Mouse (Mus musculus): ENCODE measurements around the gene Tarsl2.

Gene Tarsl2

DNA sequence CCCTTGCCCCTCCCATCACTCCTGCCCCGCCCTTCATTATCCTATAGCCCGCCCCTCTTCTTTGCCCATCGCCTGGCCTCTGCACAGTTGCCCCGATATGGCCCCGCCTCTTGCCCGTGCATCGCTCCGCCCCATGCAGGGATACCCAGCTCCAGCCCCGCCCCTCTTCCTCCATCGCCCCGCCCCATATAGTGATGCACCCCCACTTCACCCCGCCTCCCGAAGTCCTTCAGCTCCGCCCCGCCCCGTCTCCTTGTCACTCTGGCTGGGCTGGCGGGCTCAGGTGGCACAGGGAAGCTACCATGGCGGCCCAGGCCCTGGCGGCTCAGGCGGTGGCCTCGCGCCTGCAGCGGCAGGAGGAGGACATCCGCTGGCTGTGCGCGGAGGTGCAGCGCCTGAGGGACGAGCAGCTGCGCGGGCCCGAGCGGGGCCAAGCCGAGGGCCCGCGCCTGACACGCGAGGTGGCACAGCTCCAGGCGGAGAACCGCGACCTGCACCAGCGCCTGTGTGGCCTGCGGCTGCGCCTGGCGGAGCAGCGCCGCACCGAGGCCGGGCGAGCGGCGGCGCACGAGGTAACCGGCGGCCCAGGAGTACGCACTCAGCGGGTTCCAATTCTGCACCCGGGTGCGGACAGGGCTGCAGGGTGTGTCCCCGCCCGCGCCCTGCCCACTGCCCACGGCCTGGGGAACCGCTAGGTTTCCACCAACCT lies at the start of gene Tarsl2:
TSS of gene Tarsl2 (plus strand) at position 256 of the 709 bp plus-strand sequence.
- DNase-seq (ENCODE audit: low spot score) = peak; percentile 93

DNA sequence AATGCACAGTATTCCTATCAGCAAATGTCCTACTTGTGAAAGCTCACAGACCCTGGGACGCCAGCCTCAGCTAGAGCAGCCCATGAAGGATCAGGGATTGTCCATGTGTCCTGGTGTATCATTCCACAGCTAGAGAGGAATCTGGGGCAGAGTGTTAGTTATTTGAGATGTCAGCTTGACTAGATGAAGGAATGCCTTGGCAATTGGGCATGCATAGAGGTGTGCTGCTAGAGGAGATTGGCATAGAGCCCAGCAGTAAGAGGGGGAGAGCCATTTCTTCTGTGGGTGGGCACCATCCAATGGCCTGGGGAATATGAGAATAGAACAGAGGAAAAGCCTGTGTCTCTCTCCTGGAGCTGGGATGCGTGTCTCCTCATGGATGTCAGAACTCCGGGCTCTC lies 38.6 kb upstream of the Tarsl2 start:
- no peak for DNase-seq (ENCODE audit: low spot score)

DNA sequence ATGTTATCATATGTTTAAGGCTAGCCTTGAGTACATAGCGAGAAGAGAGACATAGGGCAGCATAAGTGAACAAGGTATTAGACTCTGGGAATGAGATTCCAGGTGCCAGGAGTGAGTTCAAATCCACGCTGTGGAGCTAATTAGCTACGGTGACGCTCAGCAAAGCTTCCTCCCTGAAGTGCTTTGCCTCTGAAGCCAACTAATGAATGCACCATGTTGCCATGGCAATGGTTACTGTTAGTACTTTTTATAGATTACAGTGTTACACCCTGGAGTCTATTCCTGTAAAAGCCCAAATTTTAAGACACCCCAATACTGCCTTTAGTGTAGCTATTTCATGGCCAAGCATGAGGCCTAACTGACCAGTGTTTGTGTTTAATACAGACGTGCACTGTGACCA lies 37.7 kb upstream of the Tarsl2 start:
- no peak for DNase-seq (ENCODE audit: low spot score)

DNA sequence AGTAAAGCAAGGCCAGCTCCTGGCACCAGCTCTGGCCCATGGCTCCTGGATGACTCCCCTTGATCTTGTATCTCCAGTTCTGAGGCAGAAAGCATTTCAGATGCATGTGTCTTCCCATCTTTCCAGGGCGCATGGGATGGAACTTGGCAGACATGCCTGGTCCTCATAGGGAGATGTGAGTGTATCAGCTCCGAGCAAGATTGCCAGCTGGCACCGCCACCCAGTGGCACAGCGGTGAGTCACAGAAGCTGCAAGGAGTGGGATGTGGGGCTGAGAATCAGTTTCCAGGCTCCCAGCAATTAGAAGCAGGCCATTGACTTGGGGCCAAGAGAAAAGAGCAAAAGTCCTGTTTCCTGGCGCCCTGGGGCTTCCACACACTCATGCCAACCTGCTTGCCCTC lies 34.5 kb upstream of the Tarsl2 start:
- no peak for DNase-seq (ENCODE audit: low spot score)

DNA sequence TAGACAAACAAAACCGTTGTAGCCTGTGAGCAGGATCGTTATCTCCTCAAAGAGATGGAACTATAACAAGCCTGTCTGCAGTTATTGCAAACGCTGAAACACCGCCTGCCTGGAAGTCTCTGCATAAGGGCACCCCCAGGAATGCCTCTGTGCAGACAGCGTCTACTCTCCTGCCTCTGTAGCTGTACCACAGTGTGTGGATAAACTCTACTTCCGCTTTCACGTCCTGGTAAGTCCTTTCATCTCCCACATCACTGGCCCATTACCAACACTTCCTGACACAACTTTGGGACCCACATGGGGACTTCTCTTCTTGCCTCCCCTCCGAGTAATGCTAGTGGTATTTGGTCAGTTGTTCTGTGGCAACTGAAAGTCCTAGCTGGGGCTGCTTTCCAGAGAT lies 34.0 kb upstream of the Tarsl2 start:
- no peak for DNase-seq (ENCODE audit: low spot score)

DNA sequence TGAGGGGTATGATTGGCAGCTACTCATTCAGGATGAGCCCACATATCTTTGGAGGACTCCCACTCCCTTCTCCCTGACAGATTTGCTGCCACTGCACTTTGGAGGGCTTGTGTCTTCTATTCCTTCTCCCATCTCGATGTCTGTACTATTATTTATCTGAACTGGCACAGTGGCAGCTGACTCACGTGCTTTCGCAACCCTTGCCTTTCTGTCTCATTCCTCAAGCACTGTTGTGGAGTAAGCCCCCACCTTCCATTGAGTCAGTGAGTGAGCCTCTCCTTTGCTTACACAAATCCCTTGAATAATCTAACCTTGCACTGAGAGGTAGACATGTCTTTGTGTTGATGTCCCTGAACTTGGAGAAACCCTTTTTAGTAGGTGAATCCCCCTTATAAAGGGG lies 33.4 kb upstream of the Tarsl2 start:
- DNase-seq (ENCODE audit: low spot score) = no peak

DNA sequence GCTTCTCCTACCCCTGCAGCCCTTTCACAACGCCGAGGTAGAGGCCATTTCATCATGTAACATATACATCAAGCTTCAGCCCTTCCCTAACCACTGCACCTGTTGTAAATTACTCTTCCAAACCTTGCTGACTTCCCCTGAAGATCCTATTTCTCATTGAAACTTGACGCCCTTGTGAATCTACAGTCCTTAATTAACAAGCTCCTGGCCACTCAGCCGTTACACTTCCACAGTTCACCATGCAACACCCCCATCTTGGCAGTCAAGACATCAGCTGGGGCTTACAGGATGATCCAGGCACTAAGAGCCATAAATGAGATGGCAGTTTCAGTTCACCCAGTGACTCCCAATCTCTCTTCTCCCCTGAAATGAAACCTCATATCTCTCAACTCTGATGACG lies 31.0 kb upstream of the Tarsl2 start:
- no peak for DNase-seq (ENCODE audit: low spot score)

DNA sequence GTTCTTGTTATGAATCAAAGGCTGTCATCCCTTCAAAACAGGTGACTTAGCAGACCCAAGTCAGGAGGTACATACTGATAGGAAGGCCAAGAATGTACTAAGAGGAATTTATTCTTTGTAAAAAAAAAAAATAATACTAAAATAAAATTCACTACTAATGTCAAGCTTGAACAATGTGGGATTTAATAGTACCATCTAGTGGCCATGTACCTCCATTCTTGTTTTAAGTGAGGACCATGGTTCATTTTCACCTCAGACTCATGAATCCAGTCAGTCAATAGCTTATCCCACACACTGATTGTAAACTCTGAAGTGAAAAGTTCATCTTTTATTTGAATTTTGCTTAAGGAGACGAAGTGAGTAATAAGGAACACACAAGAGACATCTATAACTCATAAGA lies 25.9 kb upstream of the Tarsl2 start:
- DNase-seq (ENCODE audit: low spot score) = no peak

DNA sequence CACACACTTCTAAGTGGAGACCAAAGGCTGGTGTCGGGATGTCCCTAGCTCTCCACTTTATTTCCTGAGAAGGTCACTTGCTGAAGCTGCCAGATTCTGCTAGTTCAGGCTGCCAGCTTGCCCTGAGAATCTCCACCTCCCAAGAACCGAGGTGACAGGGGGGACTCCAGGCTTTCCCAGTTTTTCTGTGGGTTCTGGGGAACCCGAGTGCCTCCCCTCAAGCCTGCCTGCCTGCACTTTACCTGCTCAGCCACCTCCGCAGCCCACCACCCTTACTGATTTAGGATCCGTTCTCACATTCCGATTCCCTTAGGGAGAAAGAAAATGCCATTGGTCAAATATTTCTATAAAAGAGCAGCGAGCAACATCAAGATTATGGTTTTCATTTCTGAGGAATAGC lies 24.0 kb upstream of the Tarsl2 start:
- DNase-seq (ENCODE audit: low spot score) = no peak

DNA sequence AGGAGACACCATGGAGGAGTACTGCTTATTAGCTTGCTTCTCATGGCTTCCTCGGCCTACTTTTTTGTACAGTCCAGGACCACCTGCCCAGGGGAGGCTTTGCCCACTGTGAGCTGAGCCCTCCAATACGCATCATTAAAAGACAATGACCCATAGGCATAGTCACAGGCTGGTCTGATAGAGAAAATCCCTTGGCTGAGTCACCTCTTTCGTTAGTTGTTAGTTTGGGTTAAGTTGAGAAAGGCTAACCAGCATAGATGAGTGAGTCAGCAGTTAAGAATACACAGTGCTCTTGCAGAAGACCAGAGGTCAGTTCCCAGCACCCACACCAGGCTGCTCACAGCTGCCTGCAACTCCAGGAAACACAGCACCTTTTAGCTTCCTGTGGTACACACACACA lies 21.4 kb upstream of the Tarsl2 start:
- no peak for DNase-seq (ENCODE audit: low spot score)

DNA sequence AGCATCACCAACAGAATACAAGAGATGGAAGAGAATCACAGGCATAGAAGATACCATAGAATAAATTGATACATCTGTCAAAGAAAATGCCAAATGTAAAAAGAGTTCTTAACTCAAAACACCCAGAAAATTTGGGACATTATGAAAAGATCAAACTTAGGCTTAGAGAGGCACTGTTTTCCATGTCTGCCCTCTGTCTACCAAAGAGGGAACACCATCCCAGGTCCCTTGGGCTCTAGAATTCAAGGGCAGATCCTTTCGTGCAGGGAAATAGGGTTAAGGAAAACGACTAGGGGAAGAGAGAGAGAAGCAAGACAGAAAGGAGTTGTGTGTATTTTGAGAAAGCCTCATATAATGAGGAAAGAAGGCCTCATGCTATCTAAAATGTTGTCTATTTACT lies 19.2 kb upstream of the Tarsl2 start:
- DNase-seq (ENCODE audit: low spot score) = no peak

DNA sequence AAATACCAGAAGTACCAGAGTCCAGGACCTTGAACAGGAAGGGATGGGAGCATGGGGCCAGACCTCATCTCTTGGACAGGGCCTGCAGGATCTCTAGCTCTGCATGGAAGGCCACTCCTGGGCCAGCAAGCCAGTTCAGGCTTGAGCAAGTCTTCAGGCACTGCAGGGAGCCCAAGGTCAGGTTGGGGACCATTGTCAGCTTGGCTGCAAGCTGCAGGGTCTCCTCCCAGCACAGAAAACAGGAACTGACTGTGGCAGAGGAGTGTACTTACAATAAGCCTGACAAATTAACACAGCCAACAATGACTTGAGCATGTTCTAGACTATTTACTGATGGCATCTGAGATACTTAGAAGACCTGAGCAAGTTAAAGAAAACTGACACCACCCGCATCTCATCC lies 14.9 kb upstream of the Tarsl2 start:
- no peak for DNase-seq (ENCODE audit: low spot score)

DNA sequence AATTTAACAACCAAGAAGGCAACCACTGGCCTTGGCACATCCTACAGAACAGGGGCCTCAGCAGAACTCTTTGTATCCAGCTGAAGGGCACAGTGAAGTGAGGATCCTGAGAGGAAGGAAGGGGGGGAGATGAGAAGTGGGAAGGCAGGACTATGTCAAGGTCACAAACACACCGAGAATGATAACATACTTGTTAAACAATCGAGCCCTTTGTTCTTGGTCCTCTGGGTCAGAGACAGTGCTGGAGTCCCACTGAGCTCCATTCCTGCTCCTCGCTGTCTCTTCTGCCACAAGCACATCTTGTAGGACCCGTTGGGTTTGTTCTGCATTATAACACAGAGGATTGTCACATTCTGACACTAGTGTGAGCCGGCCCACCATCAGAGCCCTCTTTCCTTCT lies 14.0 kb upstream of the Tarsl2 start:
- no peak for DNase-seq (ENCODE audit: low spot score)

DNA sequence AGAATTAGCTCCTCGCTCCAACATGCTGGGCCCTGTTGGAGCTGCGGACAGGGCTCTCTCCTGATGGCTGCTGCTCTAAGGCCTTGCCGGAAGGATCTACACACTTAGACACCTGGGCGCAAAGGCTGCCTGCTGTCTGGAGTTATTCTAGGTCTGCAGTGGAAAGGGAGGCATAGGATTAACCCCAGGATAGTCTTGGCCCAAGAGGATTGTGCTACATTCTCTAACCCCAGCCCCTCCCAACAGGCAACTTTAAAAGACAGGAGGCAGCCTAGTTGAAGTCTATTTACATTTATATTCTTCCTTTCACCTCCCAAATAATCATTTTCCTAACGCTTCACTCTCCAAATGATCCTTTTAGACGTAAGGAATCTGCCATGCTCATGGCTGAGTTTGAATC lies 8.9 kb upstream of the Tarsl2 start:
- DNase-seq (ENCODE audit: low spot score) = no peak

DNA sequence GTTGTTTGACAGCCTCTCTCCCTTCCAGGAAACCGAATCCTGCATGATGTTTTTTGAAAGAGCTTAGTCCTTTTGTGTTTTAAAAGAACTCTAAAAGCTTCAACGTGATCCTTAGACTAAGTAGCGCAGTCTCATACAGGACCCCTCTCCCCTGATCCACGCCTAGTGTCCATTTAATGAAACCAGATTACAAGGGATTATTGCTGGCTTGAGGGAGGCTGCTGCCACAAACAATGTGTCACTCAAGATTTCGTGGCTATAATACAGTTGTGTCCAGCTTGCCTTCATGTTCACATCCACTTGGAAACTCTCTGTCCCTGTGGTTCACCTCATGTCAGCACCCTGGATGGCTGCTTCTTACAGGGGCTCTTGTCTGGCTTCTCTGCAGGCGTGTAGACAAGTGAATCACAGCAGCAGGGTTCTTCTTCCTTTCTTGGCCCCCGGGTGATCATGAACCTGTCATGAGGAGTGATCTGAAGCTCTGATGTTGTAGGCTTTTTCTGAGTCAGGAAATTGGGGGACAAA lies 8.3 kb upstream of the Tarsl2 start:
- DNase-seq (ENCODE audit: low spot score) = no peak

DNA sequence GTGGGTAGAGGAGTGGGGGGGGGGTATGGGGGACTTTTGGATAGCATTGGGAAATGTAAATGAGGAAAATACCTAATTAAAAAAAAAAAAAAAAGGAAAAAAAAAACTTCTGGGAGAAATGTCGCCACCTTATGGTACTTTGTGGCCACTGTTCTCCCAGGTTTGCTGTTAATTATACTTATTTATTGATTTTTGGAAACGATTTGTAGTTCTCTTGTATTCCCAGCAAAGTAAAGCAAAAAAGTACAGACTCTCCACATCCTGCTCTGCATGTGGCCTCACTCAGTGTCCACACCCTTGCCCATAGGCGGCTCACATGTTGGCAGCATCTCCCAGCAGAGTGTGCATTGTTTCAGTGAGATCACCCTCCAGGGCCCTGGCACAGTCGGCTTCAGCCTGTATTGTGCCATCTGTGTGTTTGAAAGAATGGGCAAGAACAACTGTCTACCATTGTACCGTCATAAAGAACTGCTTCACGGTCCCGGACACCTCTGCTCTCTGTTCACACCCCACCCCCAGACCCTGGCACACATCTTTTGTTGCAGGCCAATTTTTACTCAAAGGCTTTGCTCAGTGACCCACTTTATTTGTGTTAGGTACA lies 6.4 kb upstream of the Tarsl2 start:
- no peak for DNase-seq (ENCODE audit: low spot score)

DNA sequence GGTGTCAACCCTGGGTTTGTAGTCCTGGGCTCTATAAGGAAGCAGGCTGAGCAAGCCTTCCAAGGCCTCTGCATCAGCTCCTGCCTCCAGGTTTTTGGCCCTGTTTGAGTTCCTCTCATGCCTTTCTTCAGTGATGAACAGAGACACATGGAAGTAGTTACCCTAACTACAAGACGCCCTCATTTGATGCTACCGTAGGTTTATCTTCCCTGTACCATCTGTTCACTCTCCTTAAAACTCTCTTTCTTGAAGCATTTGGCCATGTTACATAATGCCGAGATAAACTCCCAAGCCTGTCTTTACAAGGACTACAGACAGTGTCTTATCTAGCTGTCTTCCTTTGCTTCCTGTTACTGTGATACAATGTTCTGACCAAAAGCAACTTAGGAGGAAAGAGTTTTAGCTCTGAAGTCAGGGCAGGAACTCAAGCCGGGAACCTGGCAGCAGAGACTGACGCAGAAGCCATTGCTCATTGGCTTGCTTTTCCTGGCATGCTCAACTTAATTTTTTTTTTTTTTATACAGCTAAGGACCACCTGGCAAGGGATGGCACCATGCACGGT lies 4.8 kb upstream of the Tarsl2 start:
- no peak for DNase-seq (ENCODE audit: low spot score)

DNA sequence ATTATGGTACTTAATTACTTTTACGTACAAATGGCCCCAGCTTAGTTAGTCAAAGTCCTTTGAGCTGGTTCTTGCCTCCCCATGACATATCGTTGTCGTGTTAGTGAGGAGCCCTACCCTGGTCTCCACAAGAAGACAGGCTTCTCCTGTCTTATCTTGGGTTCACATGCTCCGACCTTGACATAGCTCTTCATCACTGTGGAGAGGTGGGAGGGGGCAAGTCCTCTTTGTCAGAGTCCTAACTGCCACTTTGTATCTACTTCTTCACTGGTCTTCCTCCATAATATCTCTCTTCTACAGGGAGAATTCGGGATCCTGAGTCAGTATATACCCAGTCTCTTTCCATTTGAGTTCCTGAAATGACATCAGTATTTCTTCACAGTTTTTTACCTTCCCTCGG lies 4.0 kb upstream of the Tarsl2 start:
- no peak for DNase-seq (ENCODE audit: low spot score)

DNA sequence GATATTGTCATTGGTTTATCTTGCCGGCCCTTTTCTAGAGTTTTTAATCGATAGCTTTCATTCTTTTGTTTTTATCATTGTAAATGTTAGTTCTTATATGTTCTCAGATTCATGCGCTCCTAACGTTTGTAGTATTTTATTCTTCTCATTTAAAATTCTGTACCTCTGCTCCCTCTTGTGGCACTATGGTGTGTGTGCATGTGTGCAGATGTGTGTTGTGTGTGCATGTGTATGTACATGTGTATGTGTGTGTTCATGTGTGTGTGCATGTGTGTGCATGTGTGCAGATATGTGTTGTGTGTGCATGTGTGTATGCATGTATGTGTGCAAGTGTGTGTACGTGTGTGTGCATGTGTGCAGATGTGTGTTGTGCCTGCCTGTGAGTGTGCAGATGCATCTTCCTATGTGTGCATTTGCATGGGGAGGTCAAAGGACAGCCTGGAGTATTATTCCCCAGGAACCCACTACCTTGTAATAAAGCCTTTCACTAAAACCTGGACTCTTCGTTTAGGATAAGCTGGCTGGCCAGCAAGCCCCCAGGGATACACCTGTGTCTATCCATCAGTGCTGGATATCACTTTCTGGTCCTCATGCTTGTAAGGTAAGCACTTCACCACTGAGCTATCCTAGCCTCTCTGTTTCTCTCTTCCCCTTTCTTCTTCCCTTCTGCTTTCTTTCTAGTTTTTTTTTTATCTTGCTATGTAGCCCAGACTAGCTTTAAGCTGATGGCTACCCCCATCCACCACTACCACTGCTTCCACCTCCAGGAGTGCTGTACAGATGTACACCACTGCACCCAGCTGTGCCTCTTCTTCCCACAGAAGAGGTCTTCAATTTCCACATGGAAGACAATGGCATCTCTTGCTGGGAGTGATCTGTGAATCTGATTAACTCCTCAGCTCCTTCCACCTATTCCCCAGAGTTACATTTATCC lies 2.1 kb upstream of the Tarsl2 start:
- DNase-seq (ENCODE audit: low spot score) = no peak

DNA sequence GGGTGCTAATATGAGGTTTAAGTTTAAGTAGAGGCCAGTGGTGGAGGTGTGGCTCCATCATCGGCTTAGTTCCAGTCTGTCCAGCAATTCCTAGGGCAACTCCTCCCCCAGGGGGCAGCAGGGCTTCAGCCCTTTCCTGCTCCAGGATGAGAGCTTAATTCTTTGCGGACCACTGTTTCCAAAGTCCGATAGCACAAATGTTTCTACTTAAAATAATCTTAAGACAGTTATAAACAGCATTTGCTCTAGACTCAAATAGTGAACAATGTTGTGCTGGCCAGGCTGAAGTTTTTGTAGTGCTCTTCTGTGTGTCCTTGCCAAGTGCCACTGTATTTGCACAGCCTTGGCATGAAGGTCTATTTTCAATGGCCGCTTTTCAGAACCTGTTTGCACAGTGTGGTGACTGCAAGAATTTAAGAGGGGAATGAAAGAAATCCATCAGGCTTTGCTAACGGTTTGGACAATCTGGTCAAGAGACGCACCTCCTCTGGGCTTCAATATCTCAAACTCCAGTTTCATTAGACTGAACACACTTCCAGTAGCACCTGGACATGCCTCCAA lies 757 bp upstream of the Tarsl2 start:
- peak; percentile 35 for DNase-seq (ENCODE audit: low spot score)

DNA sequence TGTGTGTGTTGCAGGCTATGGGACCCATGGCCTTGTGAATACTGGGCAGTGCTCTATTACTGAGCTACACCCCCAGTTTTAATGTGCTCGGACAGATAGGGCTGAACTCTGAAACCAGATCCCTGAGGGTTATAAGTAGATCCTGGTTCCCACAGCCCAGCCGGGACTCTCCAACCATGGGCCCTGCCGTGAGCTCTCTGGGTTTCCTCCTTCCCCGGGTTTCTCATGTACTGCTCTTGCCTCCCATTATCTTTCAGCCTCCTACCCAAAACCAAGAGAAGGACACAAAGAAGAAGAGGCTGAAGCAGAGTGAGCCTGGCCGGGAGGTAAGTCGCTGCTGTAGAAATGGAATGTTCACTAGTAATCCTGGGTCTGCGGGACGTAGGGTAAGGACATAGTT lies 1.3 kb downstream of the Tarsl2 start:
- DNase-seq (ENCODE audit: low spot score) = no peak

DNA sequence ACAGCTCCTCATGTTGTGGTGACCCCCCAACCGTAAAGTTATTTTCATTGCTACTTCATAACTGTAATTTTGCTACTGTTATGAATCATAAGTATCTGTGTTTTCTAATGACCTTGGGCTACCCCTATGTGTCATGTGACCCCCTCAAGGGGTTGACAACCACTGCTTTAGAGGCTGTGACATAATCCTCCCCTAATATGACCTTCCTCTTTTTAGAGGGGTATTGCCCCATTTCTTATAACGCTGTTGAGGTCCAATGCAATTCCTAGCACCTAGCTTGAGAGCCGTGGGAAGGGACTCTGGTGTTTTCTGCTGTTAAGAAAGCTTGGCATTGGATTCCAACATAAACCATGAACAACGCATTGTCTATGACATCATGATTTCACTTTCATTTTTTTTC lies 6.0 kb downstream of the Tarsl2 start:
- DNase-seq (ENCODE audit: low spot score) = no peak
